Mouse (Mus musculus) spleen, embryonic (tissue): Measurements from ENCODE around the gene Alpl.

Experiments
- CTCF ChIA-PET: fragments of 350-600 bp; sonication (Branson Sonifier 250); formaldehyde crosslinking; loops from one replicate; lab custom pipeline; 2022; lab: Charles Lee

Alpl gene

GRCm38 (mm10) chr4:137795611-137796557 lies at the start of gene Alpl:
Gene Alpl (minus strand): TSS chr4:137796384.
- CTCF ChIA-PET = interaction anchor here (0.6 kb wide), 1 partner anchor 19 kb away, joined by 5 read pairs; no protein-coding TSS in a partner anchor

DNA sequence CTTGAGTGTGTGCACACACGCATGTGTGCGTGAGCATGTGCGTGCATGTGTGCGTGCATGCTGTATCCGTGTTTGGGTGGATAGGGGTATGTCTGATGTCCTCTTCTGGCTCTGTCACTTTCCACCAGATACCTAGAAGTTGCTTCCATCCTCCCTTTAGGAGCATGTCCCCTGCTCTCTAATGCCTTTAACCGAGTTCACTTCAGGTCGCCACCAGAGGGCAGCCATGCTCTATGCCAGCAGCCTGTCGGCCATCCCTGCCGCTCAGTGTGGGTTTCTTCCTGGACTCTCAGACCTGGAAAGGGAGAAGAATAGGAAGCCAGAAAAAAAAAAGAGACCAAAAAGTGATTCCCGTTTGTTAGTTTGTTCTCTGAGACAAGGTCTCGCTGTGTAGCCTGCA lies 48.5 kb upstream of the Alpl start:
- CTCF ChIA-PET = interaction anchor here (0.6 to 0.7 kb wide), 2 partner anchors 40 to 70 kb away, joined by 4 to 5 read pairs; no protein-coding TSS in a partner anchor

DNA sequence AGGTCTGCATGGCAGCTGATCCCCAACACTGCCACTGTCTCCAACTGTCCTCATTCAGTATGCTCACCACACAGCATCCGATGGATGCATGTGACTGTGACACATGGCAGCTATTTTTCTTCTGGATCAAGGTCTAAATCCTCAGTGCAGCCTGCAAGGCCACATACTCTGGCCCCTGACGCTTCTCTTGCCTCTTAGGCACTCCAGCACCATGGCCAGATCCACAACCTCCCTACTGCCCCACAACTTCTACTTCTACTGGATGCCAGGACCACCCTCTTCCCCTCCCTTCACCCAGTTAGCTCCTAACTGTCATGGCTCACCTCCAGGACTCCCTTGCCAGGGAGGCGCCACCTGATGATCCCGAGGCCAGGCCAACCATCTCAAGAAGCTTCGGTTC lies 43.3 kb upstream of the Alpl start:
- CTCF ChIA-PET = no interaction called here

DNA sequence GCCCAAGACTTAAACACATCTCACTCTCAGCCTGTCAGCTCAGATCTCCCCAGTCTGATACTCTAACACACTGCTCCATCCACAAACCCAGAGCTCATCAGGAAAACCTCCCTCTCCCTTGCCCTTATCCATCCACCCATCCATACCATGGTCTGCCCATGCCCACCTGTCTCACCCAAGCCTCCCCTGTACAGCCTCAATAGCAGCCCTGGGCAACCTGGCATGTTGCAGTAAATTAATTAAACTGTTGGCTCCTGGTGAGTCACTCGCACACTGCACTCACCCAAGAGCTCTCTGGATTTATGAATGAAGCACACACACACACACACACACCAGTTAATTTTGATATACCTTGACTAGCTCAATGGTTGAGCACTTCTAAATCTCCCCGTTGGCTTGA lies 42.6 kb upstream of the Alpl start:
- CTCF ChIA-PET = interaction anchor here (0.7 kb wide), 1 partner anchor 114 kb away, joined by 3 read pairs; no protein-coding TSS in a partner anchor

DNA sequence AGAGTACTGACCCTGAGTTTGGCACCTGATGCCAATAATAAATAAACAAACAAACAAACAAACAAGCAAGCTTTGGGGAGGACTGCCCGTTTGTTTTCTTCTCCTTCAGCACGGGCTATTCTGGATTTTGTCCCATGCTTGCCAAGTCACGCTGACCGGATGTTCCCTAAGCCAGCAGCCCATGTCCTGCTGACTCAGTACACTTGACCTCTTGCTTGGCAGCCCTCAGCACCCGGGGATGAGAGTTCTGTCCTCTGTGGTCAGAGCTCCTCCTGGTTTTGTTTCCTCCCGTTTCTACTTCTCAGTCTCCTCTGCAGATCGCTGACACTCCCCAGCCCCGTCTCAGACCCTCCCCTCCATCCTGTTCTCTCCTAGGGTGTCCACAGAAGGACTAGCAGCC lies 41.6 kb upstream of the Alpl start:
- CTCF ChIA-PET = no interaction called here

- CTCF ChIA-PET = interaction anchor here (0.6 kb wide), 1 partner anchor 1834 kb away, joined by 3 read pairs; no protein-coding TSS in a partner anchor
Observed at GRCm38 (mm10) chr4:137836741-137837140, 40.6 kb upstream of the Alpl start.

- CTCF ChIA-PET = no interaction called here
Observed at GRCm38 (mm10) chr4:137835624-137836337, 39.6 kb upstream of the Alpl start.

- CTCF ChIA-PET = interaction anchor here (0.7 kb wide), 1 partner anchor 1199 kb away, joined by 10 read pairs; no protein-coding TSS in a partner anchor
Observed at GRCm38 (mm10) chr4:137831598-137831997, 35.4 kb upstream of the Alpl start.

DNA sequence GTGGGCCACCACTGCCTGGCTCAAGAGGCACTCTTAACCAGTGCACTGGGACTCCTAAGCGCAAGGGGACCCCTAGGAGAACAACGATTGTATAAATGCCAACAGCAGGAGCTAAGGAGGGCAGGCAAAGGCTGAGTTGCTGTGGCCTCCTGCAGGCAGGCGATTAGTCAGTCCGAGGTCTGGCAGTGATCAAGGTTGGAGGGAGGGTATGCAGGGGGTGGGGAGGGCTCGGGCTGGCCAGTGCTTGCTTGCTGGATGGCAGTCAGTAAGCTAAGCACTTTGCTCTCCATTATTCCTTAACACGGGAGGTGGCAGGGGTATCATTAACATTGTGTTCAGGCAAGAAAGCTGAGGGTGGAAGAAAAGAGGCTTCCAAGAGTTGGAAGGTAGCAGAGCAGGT lies 34.2 kb upstream of the Alpl start:
- CTCF ChIA-PET = no interaction called here

DNA sequence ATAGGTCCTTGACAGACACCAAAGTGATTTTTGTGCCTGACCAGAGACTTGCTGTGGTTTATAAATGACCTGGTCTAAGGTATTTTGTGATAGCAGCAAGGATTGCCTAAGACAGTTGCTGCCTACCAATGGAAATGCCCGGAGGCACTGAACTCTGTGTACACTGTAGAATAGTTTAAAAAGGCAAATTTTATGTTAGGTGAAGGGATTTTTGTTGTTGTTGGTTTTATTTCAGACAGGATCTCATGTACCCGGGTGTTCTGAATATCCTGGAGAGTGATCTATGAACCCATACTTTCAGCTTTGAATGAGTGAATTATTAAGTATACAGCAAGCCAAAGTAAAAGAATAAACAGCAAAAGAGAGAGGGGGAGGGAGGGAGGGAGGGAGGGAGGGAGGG lies 28.7 kb upstream of the Alpl start:
- CTCF ChIA-PET = no interaction called here

DNA sequence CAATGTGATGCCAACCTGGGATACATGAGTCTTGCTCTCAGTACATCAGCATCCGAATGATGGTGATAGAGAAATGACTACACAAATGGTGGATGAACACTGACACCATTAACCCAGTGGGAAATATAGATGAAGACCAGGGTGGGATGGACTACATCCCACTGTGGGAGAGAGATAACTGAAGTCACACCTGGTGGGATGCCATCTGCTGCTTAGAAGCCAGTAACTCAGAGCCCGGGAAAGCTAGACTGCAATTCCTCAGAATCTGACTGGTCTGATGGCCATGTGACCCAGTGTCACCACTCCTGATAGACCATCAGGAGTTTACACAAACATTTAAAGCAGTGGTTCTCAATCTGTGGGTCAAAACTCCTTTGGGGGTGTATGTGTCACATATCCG lies 27.4 kb upstream of the Alpl start:
- CTCF ChIA-PET = no interaction called here

DNA sequence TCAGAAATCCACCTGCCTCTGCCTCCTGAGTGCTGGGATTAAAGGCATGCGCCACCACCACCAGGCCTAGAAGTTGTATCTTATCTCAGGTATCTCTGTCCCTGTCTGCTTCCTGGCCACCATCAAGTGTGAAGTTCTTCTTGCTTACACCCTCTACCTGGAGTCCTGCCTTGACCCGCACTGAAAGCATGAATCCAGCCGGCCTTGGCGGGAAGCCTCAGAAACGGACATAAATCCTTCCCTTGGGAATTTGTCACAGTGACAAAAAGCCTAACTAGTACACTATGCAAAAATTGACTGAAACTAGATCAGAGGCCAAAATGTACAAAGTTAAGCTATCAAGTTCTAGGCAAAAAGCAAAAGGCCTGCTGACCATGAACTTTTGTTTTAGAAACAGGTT lies 26.4 kb upstream of the Alpl start:
- CTCF ChIA-PET = interaction anchor here (0.6 kb wide), 1 partner anchor 32 kb away, joined by 8 read pairs; no protein-coding TSS in a partner anchor

GRCm38 (mm10) chr4:137820721-137821120 lies 24.5 kb upstream of the Alpl start:
- CTCF ChIA-PET = no interaction called here

DNA sequence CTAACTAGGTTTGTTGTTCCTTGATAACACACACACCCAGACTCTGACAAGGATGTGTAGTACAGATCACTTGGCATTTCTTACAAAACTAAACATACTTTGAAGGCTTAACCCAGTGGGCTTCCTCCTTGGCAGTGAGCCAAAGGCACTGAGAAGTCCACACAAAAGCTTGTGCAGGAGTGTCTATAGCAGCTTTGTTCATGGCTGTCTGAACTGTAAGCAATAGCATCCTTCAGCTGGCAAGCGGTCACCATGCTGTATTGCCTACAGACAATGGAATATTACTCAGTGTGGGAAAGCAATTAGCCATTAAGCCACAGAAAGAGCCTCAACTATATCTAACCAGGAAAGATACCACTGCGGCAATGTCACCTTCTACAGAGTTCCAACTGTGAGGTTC lies 23.3 kb upstream of the Alpl start:
- CTCF ChIA-PET = no interaction called here

- CTCF ChIA-PET = no interaction called here
Observed at GRCm38 (mm10) chr4:137818341-137818740, 22.2 kb upstream of the Alpl start.

GRCm38 (mm10) chr4:137816216-137816615 lies 20.0 kb upstream of the Alpl start:
- CTCF ChIA-PET = no interaction called here

DNA sequence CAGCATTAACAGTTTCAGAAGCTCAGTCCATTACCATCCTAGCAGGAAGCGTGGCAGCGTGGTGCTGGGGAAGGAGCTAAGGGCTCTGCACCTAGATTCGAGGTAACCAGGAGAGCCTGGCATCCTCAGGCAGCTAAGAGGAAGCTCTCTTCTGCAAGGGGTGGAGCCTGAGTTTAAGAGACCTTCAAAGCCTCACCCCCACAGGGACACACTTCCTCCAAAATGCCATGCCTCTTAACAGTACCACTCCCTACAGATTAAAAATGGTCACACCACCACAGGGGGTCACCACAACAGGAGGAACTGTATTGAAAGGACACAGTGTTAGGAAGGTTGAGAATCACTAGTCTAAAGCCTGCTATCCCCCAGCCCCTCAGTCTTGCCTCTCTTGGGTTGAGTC lies 19.3 kb upstream of the Alpl start:
- CTCF ChIA-PET = no interaction called here

DNA sequence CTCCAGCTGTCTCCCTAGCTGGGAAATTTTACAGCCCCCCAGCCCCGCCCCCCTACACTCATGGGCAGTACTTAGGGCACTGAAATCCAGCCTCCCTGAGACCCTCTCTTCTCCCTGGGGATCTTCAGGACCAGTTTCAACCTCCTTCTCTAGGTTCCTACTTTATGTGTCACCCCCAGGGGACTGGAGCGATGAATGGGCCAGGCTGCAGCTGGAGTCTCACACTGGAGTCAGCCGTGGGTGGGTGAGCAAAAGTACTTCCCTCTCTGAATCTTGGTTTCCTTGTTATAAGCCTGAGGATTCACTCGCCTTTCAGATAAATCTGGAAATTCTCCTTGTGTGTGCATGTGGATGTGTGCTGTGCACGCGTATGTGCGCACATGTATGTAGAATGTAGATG lies 18.0 kb upstream of the Alpl start:
- CTCF ChIA-PET = no interaction called here

GRCm38 (mm10) chr4:137812946-137813708 lies 16.9 kb upstream of the Alpl start:
- CTCF ChIA-PET = no interaction called here

GRCm38 (mm10) chr4:137809999-137810398 lies 13.8 kb upstream of the Alpl start:
- CTCF ChIA-PET = no interaction called here

DNA sequence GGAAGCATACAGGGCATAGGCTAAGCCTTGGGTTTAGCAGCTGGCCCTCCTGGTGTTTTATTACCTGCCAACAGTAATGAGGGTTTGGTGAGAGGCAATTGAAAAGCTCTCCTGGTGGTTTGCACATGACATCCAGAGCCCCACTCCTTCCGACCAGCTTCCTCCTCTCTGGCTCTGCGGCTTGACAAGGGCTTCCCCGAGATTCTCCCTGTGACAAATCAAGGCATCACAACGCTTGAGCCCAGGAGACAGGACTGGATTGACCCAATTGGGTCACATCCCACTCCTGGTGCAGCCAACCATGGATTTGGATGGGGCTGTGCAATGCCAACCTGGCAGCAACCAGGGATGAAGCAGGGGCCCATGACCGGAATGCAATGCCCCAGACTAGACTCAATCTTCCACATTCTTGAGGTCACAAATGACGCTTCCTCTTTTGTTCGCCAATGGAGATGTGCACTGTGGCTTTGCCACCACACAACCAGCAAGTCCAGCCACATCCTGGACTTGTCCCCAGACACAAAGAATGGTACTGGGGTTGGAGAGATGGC lies 11.2 kb upstream of the Alpl start:
- CTCF ChIA-PET = no interaction called here
